Mouse (Mus musculus) C2C12 (cell line): ENCODE results near the gene Rabl6.

Experiments used
- CTCF ChIP-seq: IDR thresholded peaks from one replicate; pipeline ENCODE4 v1.5.1; 2011; ENCODE audit not compliant: control insufficient read depth, insufficient read depth, insufficient read length
- MYOD1 ChIP-seq: IDR thresholded peaks from one replicate; pipeline ENCODE4 v1.6.1; 2011; ENCODE audit warnings: low read depth; ENCODE audit not compliant: control insufficient read depth, insufficient read length
- MYOG ChIP-seq: IDR thresholded peaks from one replicate; pipeline ENCODE4 v1.6.1; 2011; ENCODE audit not compliant: control insufficient read depth, insufficient read length; ENCODE audit errors: extremely low read depth
- USF1 ChIP-seq: IDR thresholded peaks from one replicate; pipeline ENCODE4 v1.6.1; 2011; ENCODE audit warnings: low read depth, mild to moderate bottlenecking, control low read depth, moderate library complexity

DNA sequence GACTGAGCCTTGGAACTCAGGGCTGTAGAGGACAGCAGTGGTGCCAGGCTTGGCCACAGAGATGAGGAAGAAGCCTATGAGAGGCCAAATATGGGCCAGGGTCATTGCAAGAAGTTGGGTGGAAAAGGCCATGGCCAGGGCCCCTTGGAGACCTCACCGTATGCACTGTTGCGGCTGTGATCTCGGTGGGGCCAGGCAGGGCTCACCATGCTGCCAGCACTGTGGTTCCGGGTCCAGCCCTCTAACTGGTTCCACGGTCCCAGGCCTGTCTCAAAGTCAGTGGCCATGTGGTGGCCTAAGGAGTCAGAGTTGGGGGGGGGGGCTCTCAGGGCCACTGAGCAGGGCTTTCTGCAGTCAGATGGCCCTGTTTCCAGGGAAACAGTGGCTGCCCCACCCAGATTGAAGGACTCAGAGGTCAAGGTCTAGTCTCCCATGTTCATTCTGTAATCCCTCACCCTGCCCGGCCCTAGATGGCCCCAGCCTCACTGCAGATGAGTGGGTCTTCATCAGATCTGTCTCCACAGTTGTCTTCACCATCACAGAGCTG is 39.8 kb downstream of the Rabl6 start:
- no peak for TF ChIP-seq CTCF
- TF ChIP-seq USF1: no peak
- no peak for TF ChIP-seq MYOG
- no peak for TF ChIP-seq MYOD1
